Mouse (Mus musculus) forebrain, embryonic 10.5 days (tissue): ENCODE data around the gene Ssna1. TPM values are rescaled to one million over a fixed set of nuclear protein-coding genes. Genes with fewer than 3 reads are reported as not detected.

ENCODE experiments used
- DNase-seq: peaks from one replicate; pipeline ENCODE4 v3.0.0-alpha.2; 2017; ENCODE audit warnings: low spot score; ENCODE audit errors: extremely low spot score
- H3K27ac ChIP-seq: fragments of 300-500 bp; sonication (generic); 2 replicates; pipeline ENCODE4 v1.5.1; 2016; ENCODE audit warnings: mild to moderate bottlenecking
- H3K27me3 ChIP-seq: fragments of 300-500 bp; sonication (generic); 2 replicates; pipeline ENCODE4 v1.6.1; 2016; ENCODE audit warnings: mild to moderate bottlenecking; ENCODE audit not compliant: poor library complexity, severe bottlenecking
- H3K36me3 ChIP-seq: fragments of 300-500 bp; sonication (generic); replicated peaks from 2 replicates; pipeline ENCODE4 v1.6.1; 2016; ENCODE audit warnings: mild to moderate bottlenecking, moderate library complexity
- H3K4me1 ChIP-seq: fragments of 300-500 bp; sonication (generic); 2 replicates; pipeline ENCODE4 v1.6.1; 2016
- H3K4me3 ChIP-seq: fragments of 300-500 bp; sonication (generic); 2 replicates; pipeline ENCODE4 v1.5.1; 2016; ENCODE audit warnings: mild to moderate bottlenecking, moderate library complexity
- H3K9me3 ChIP-seq: fragments of 300-500 bp; sonication (generic); 2 replicates; pipeline ENCODE4 v1.6.1; 2016; ENCODE audit warnings: mild to moderate bottlenecking, moderate library complexity
- WGBS: fragments of 180-500 bp; shearing (Covaris S2); methylation state at CpG from one replicate; pipeline ENCODE4 v1.1.7; 2016; 5-methylcytosine and 5-hydroxymethylcytosine counted together
- polyA plus RNA-seq: library from polyadenylated mRNA; unstranded; fragments of >200 nt; fragmentation: Nextera tagmentation; extraction: Ambion mirVana; gene quantifications from 2 replicates; pipeline ENCODE4 v1.2.1, GENCODE M21; 2016

Gene Ssna1
- polyA plus RNA-seq = 231 and 247 TPM in 2 replicates

DNA sequence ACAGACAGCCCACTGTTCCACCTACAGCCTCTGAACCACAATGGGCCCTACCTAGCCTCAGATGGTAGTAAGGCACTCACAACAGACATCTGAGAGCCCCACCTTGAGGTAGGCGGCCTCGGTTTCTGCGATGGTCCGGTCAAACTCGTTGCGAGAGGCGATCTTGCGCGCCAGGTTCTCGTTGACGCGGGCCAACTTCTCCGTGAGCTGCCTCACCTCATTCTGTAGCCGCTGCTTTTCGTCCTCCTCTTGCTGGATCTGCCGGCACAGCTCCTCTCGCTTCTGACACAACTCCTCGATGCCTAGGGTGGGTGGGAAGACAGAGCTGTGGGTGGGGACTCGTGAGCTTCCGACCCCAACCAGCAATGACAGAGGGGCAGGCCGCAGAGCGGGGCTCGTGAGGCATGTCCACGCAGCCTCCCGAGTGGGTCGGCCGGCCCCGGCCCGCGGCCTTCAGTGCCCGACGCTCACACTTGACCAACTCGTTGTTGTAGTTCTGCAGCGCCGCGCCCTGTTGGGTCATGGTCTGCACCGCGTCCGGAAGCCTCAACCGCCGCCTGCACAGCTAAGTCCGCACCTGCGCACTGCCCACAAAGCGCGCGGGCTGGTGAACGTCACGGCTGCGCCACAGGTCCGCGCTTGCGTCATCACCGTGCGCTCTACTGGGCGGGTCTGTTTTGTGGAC is at the start of gene Ssna1, which contains the start of gene Anapc2:
TSS of gene Ssna1 (minus strand) at position 612 of the 685 bp plus-strand sequence.
TSS of gene Anapc2 (plus strand) at position 652 of the 685 bp plus-strand sequence.
- H3K27me3 ChIP-seq = no peaks in the 10 kb centered on the region
- peak within 1 kb of the TSS; percentile 89 for H3K4me3 ChIP-seq
- H3K36me3 ChIP-seq = peaks cover 67% of the 10 kb centered on the region
- H3K4me1 ChIP-seq = peaks cover 37% of the 10 kb centered on the region
- H3K27ac ChIP-seq = peak within 1 kb of the TSS; percentile 88
- WGBS = under 1% methylated on average over 55 of the region's 55 CpGs
- DNase-seq = peak; percentile 98
- no peaks in the 10 kb centered on the region for H3K9me3 ChIP-seq

GRCm38 (mm10) chr2:25320084-25320483 is 47.8 kb upstream of the Ssna1 start:
- peaks cover 65% of the 10 kb centered on the region for H3K27me3 ChIP-seq
- H3K4me1 ChIP-seq = peaks cover 10% of the 10 kb centered on the region
- no peaks in the 10 kb centered on the region for H3K36me3 ChIP-seq
- no peak for DNase-seq
- no peaks in the 10 kb centered on the region for H3K9me3 ChIP-seq
- no peak overlapping the region for H3K27ac ChIP-seq
- H3K4me3 ChIP-seq = no peak overlapping the region
- 34% methylated on average over 2 of the region's 2 CpGs for WGBS

- H3K4me3 ChIP-seq = peak within 1 kb of the TSS; percentile 49
- WGBS = 9% methylated on average over 58 of the region's 58 CpGs
- H3K27me3 ChIP-seq = peaks cover 74% of the 10 kb centered on the region
- no peak within 1 kb of the TSS for H3K27ac ChIP-seq
- no peaks in the 10 kb centered on the region for H3K9me3 ChIP-seq
- peak; percentile 67 for DNase-seq
- H3K4me1 ChIP-seq = peaks cover 10% of the 10 kb centered on the region
- no peaks in the 10 kb centered on the region for H3K36me3 ChIP-seq
Observed at GRCm38 (mm10) chr2:25318971-25319773, 46.9 kb upstream of the Ssna1 start, which contains the start of gene Grin1. TSS of gene Grin1 (minus strand) at chr2:25319187.

DNA sequence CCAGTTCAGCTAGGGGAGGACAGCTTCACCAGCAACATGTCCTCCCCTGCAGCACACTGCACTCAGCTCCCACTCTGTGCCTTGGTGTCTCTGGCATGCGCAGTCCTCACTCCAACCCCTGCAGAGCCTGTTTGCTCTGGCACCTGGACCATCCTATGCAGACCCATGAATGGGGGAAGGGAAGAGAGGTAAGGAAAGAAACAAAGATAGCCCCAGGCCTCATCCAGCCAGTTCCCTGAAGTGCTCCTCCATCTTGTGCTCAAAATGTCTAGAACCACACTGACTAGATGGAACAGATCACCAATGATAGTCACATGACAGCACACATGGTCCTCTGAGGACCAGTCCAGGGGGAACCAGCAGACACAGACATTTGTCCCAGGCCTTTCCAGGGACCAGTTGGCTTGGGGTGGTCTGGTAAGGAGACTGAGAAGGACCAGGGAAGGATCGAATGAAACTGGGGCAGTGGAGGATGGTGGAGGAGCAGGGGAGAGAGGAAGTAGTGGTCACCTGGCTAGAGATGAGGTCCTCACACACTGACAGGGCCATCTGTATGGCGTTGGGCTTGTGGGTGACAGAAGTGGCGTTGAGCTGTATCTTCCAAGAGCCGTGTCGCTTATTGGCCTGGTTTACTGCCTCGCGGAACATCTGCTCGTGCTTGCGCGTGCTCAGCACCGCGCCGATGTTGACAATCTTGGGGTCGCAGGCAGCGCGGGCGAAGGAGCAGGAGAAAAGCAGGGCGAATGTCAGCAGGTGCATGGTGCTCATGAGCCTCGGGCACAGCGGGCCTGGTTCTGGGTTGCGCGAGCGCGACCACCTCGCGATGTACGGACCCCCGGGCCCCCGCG is 46.1 kb upstream of the Ssna1 start:
- no peaks in the 10 kb centered on the region for H3K9me3 ChIP-seq
- H3K4me3 ChIP-seq = peak overlapping the region; percentile 49
- no peak for DNase-seq
- WGBS = 6% methylated on average over 31 of the region's 31 CpGs
- H3K27ac ChIP-seq = no peak overlapping the region
- peaks cover 10% of the 10 kb centered on the region for H3K4me1 ChIP-seq
- H3K27me3 ChIP-seq = peaks cover 82% of the 10 kb centered on the region
- no peaks in the 10 kb centered on the region for H3K36me3 ChIP-seq

- H3K36me3 ChIP-seq = no peaks in the 10 kb centered on the region
- H3K27ac ChIP-seq = no peak overlapping the region
- no peak overlapping the region for H3K4me3 ChIP-seq
- H3K9me3 ChIP-seq = no peaks in the 10 kb centered on the region
- peaks cover 9% of the 10 kb centered on the region for H3K4me1 ChIP-seq
- H3K27me3 ChIP-seq = peaks cover 97% of the 10 kb centered on the region
- no peak for DNase-seq
- 6% methylated on average over 11 of the region's 11 CpGs for WGBS
Observed at GRCm38 (mm10) chr2:25311491-25311891, 39.3 kb upstream of the Ssna1 start.

- WGBS = 1% methylated on average over 22 of the region's 22 CpGs
- Histone ChIP-seq H3K4me1 (peaks cover 9% of the 10 kb centered on the region), H3K36me3 (no peaks in the 10 kb centered on the region), H3K27ac (no peak overlapping the region), H3K9me3 (no peaks in the 10 kb centered on the region), H3K4me3 (no peak overlapping the region), H3K27me3 (peaks cover 99% of the 10 kb centered on the region)
- DNase-seq = no peak
Observed at GRCm38 (mm10) chr2:25310969-25311368, 38.7 kb upstream of the Ssna1 start.

DNA sequence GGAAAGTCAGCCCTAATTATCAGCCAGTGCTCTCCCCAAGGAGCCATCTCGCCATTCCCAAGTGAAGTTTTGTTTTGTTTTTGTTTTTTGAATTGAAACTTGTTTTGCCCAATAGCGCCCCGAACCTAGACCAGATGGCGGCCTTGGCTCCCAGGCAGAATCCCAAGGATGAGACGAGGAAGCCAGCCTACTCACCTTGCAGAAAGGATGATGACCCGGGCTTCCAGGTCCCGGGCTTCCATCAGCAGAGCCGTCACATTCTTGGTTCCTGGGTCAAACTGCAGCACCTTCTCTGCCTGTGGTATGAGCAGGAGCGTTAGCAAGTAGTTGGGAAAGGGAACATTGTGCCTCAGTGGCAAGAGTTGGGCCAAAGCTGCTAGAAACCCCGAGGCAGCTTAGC is 37.9 kb upstream of the Ssna1 start:
- Histone ChIP-seq H3K36me3 (no peaks in the 10 kb centered on the region), H3K9me3 (no peaks in the 10 kb centered on the region), H3K27ac (no peak overlapping the region), H3K4me3 (no peak overlapping the region), H3K27me3 (peaks cover 100% of the 10 kb centered on the region), H3K4me1 (peaks cover 15% of the 10 kb centered on the region)
- DNase-seq = no peak
- 58% methylated on average over 10 of the region's 10 CpGs for WGBS

DNA sequence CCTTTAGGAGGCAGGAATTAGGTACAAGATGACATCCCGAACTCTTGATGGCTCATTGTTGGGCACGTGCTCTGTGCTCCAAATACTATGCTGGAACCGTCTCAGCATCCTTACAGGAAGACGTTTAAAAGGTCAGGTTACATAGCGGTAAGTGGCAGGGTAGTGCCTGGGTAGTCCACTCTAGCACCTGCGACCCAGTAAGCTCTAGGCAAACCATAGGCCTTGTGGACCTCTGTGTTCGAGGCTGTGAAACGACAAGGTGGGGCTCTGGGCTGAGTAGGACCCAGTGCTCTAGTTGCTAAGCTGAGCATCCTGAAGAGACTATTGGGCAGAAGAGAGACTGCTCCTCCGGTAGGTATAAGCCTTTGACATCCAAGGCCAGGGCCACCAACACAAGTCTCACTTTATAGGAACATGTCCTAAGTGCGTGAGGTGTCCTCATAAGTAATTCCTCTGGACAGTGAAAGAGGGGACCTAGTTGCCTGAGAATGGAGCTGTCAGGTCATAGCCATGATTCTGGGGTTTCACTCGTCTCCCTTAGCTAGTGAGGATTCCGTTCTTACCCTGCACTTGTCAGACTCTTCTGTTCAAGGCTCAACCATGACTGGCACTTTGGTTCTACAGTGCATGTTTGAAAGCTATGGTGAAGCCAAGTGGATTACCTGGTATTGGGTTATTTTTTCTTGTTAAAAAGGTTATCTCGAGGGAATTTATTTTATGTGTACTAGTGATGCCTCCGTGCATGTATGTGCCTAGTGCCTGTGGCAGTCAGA is 33.5 kb upstream of the Ssna1 start:
- peak overlapping the region; percentile 54 for H3K4me3 ChIP-seq
- peak overlapping the region; percentile 72; the same call in 1 of the 2 replicates for H3K27ac ChIP-seq
- H3K9me3 ChIP-seq = no peaks in the 10 kb centered on the region
- H3K27me3 ChIP-seq = peaks cover 80% of the 10 kb centered on the region
- DNase-seq = no peak
- 50% methylated on average over 14 of the region's 14 CpGs for WGBS
- H3K4me1 ChIP-seq = peaks cover 17% of the 10 kb centered on the region
- H3K36me3 ChIP-seq = no peaks in the 10 kb centered on the region

GRCm38 (mm10) chr2:25304657-25305541 is 32.7 kb upstream of the Ssna1 start:
- H3K4me3 ChIP-seq = peak overlapping the region; percentile 54
- peak overlapping the region; percentile 72; the same call in 1 of the 2 replicates for H3K27ac ChIP-seq
- 2% methylated on average over 43 of the region's 45 CpGs for whole genome bisulfite sequencing
- DNase-seq = peak; percentile 71
- H3K36me3 ChIP-seq = no peaks in the 10 kb centered on the region
- no peaks in the 10 kb centered on the region for H3K9me3 ChIP-seq
- H3K4me1 ChIP-seq = peaks cover 17% of the 10 kb centered on the region
- peaks cover 71% of the 10 kb centered on the region for H3K27me3 ChIP-seq

DNA sequence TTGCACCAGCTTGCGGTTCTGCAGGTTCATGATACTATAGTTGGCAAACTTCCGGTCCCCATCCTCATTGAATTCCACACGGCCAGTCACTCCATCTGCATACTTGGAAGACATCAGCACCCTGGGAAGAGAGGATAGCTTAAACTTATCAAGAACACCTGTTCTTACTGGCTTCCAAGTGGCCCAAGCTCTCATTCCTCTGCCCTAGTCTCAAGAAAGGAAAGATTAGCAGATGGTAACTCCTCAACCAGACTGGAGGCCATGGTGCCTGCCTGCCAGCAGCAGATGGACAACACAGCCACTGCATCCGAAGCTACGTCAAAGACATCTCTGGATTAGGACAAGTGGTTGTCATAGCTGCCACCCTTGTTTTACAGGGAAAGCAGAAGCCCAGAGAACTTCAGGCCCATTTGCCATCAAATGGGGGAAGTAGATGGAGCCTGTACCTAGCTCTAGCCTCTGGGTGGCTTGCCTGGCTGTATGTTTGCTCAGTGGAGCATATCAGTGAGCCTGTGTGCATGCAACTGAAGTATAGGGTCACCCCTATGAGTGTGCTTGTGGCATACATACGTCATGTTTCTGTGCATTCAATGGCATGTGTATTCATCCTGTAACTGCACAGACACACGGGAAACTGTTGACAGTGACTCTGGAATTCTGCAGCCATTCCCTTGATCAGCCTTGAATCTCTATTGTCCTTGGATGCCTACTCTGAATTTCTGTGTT is 31.9 kb upstream of the Ssna1 start:
- WGBS = 80% methylated on average over 7 of the region's 7 CpGs

More for the DNA sequence above, 31.9 kb upstream of the Ssna1 start:
- no peak for DNase-seq
- Histone ChIP-seq H3K4me3 (peak overlapping the region; percentile 54; the same call in 1 of the 2 replicates), H3K4me1 (peaks cover 17% of the 10 kb centered on the region), H3K27me3 (peaks cover 63% of the 10 kb centered on the region), H3K9me3 (no peaks in the 10 kb centered on the region), H3K36me3 (no peaks in the 10 kb centered on the region), H3K27ac (no peak overlapping the region)
